Mouse (Mus musculus): ENCODE data around the gene Ism2. TPM values are rescaled to one million over a fixed set of nuclear protein-coding genes. Genes with fewer than 3 reads are reported as not detected.

Ism2 gene
- polyA plus RNA-seq (2014; fragmentation: Nextera tagmentation; extraction: Ambion mirVana): 0.46 and 0.70 TPM in 2 replicates

GRCm38 (mm10) chr12:87299657-87300440 is at the start of gene Ism2:
Ism2 (minus strand) TSS chr12:87299705.
- Histone ChIP-seq H3K27ac (replicated peaks in 1 of 2; ENCODE audit: control insufficient read depth in 1 of 2, insufficient read depth in 1 of 2, low read depth in 2 of 2, low read length in 2 of 2) (no peak within 1 kb of the TSS), H3K36me3 (ENCODE audit: control insufficient read depth, insufficient read depth, low read length) (no peaks in the 10 kb centered on the region), H3K4me2 (ENCODE audit: low read length) (peak within 1 kb of the TSS; percentile 98), H3K27me3 (ENCODE audit: control insufficient read depth, insufficient read depth, low read length) (no peaks in the 10 kb centered on the region; the same call in 1 of the 2 replicates), H3K4me3 (ENCODE audit: control insufficient read depth in 1 of 2, insufficient read depth in 1 of 2, low read depth in 1 of 2, low read length in 2 of 2) (peak within 1 kb of the TSS; percentile 55 to 80), H3K9ac (ENCODE audit: low read length) (peak within 1 kb of the TSS; percentile 78), H3K9me3 (ENCODE audit: control insufficient read depth, low read length) (no peaks in the 10 kb centered on the region), H3K4me1 (ENCODE audit: control insufficient read depth in 2 of 2, insufficient read depth in 2 of 2, low read length in 2 of 2) (peaks cover 5 to 7% of the 10 kb centered on the region in 2 experiments; a peak in 2 of 4 replicates)
- WGBS: under 1% methylated on average over 78 of the region's 86 CpGs
- ATAC-seq (ENCODE audit: insufficient number of reproducible peaks, insufficient read depth, low FRiP score, low read depth): peak; percentile 45

GRCm38 (mm10) chr12:87348029-87348428 is 48.5 kb upstream of the Ism2 start:
- H3K36me3 ChIP-seq (ENCODE audit: control insufficient read depth, insufficient read depth, low read length): peaks cover 51% of the 10 kb centered on the region
- no peaks in the 10 kb centered on the region for H3K9me3 ChIP-seq (ENCODE audit: control insufficient read depth, low read length)
- no peak overlapping the region for H3K4me3 ChIP-seq (ENCODE audit: control insufficient read depth in 1 of 2, insufficient read depth in 1 of 2, low read depth in 1 of 2, low read length in 2 of 2)
- H3K4me1 ChIP-seq (ENCODE audit: control insufficient read depth in 2 of 2, insufficient read depth in 2 of 2, low read length in 2 of 2): no peaks in the 10 kb centered on the region
- no peak overlapping the region for H3K27ac ChIP-seq (replicated peaks in 1 of 2; ENCODE audit: control insufficient read depth in 1 of 2, insufficient read depth in 1 of 2, low read depth in 2 of 2, low read length in 2 of 2)
- no peak overlapping the region for H3K9ac ChIP-seq (ENCODE audit: low read length)
- WGBS: 65% methylated on average over 2 of the region's 2 CpGs
- ATAC-seq (ENCODE audit: insufficient number of reproducible peaks, insufficient read depth, low FRiP score, low read depth): no peak
- H3K4me2 ChIP-seq (ENCODE audit: low read length): no peak overlapping the region
- H3K27me3 ChIP-seq (ENCODE audit: control insufficient read depth, insufficient read depth, low read length): no peaks in the 10 kb centered on the region

GRCm38 (mm10) chr12:87347511-87347910 is 48.0 kb upstream of the Ism2 start:
- Histone ChIP-seq H3K4me2 (ENCODE audit: low read length) (no peak overlapping the region), H3K36me3 (ENCODE audit: control insufficient read depth, insufficient read depth, low read length) (peaks cover 56% of the 10 kb centered on the region), H3K9ac (ENCODE audit: low read length) (no peak overlapping the region), H3K27me3 (ENCODE audit: control insufficient read depth, insufficient read depth, low read length) (no peaks in the 10 kb centered on the region), H3K4me1 (ENCODE audit: control insufficient read depth in 2 of 2, insufficient read depth in 2 of 2, low read length in 2 of 2) (no peaks in the 10 kb centered on the region), H3K9me3 (ENCODE audit: control insufficient read depth, low read length) (no peaks in the 10 kb centered on the region), H3K4me3 (ENCODE audit: control insufficient read depth in 1 of 2, insufficient read depth in 1 of 2, low read depth in 1 of 2, low read length in 2 of 2) (no peak overlapping the region), H3K27ac (replicated peaks in 1 of 2; ENCODE audit: control insufficient read depth in 1 of 2, insufficient read depth in 1 of 2, low read depth in 2 of 2, low read length in 2 of 2) (no peak overlapping the region)
- no peak for ATAC-seq (ENCODE audit: insufficient number of reproducible peaks, insufficient read depth, low FRiP score, low read depth)
- 83% methylated on average over 2 of the region's 2 CpGs for WGBS

- Histone ChIP-seq H3K4me1 (ENCODE audit: control insufficient read depth in 2 of 2, insufficient read depth in 2 of 2, low read length in 2 of 2) (no peaks in the 10 kb centered on the region), H3K9me3 (ENCODE audit: control insufficient read depth, low read length) (no peaks in the 10 kb centered on the region), H3K27ac (replicated peaks in 1 of 2; ENCODE audit: control insufficient read depth in 1 of 2, insufficient read depth in 1 of 2, low read depth in 2 of 2, low read length in 2 of 2) (no peak overlapping the region), H3K9ac (ENCODE audit: low read length) (no peak overlapping the region), H3K4me2 (ENCODE audit: low read length) (no peak overlapping the region), H3K27me3 (ENCODE audit: control insufficient read depth, insufficient read depth, low read length) (no peaks in the 10 kb centered on the region), H3K4me3 (ENCODE audit: control insufficient read depth in 1 of 2, insufficient read depth in 1 of 2, low read depth in 1 of 2, low read length in 2 of 2) (no peak overlapping the region), H3K36me3 (ENCODE audit: control insufficient read depth, insufficient read depth, low read length) (peaks cover 56% of the 10 kb centered on the region)
- ATAC-seq (ENCODE audit: insufficient number of reproducible peaks, insufficient read depth, low FRiP score, low read depth): no peak
Measured at GRCm38 (mm10) chr12:87343084-87343605, 43.6 kb upstream of the Ism2 start.

- no peaks in the 10 kb centered on the region for H3K9me3 ChIP-seq (ENCODE audit: control insufficient read depth, low read length)
- no peak overlapping the region for H3K9ac ChIP-seq (ENCODE audit: low read length)
- WGBS: 85% methylated on average over 4 of the region's 4 CpGs
- H3K36me3 ChIP-seq (ENCODE audit: control insufficient read depth, insufficient read depth, low read length): peaks cover 34% of the 10 kb centered on the region
- no peak overlapping the region for H3K27ac ChIP-seq (replicated peaks in 1 of 2; ENCODE audit: control insufficient read depth in 1 of 2, insufficient read depth in 1 of 2, low read depth in 2 of 2, low read length in 2 of 2)
- H3K27me3 ChIP-seq (ENCODE audit: control insufficient read depth, insufficient read depth, low read length): no peaks in the 10 kb centered on the region
- no peaks in the 10 kb centered on the region for H3K4me1 ChIP-seq (ENCODE audit: control insufficient read depth in 2 of 2, insufficient read depth in 2 of 2, low read length in 2 of 2)
- no peak overlapping the region for H3K4me2 ChIP-seq (ENCODE audit: low read length)
- ATAC-seq (ENCODE audit: insufficient number of reproducible peaks, insufficient read depth, low FRiP score, low read depth): no peak
- no peak overlapping the region for H3K4me3 ChIP-seq (ENCODE audit: control insufficient read depth in 1 of 2, insufficient read depth in 1 of 2, low read depth in 1 of 2, low read length in 2 of 2)
Measured at GRCm38 (mm10) chr12:87338082-87338481, 38.6 kb upstream of the Ism2 start.

GRCm38 (mm10) chr12:87334886-87335285 is 35.4 kb upstream of the Ism2 start:
- WGBS: 30% methylated on average over 2 of the region's 2 CpGs
- Histone ChIP-seq H3K4me3 (ENCODE audit: control insufficient read depth in 1 of 2, insufficient read depth in 1 of 2, low read depth in 1 of 2, low read length in 2 of 2) (no peak overlapping the region), H3K9me3 (ENCODE audit: control insufficient read depth, low read length) (no peaks in the 10 kb centered on the region), H3K27ac (replicated peaks in 1 of 2; ENCODE audit: control insufficient read depth in 1 of 2, insufficient read depth in 1 of 2, low read depth in 2 of 2, low read length in 2 of 2) (no peak overlapping the region), H3K36me3 (ENCODE audit: control insufficient read depth, insufficient read depth, low read length) (peaks cover 19% of the 10 kb centered on the region; the same call in 1 of the 2 replicates), H3K4me2 (ENCODE audit: low read length) (no peak overlapping the region), H3K4me1 (ENCODE audit: control insufficient read depth in 2 of 2, insufficient read depth in 2 of 2, low read length in 2 of 2) (no peaks in the 10 kb centered on the region), H3K9ac (ENCODE audit: low read length) (no peak overlapping the region), H3K27me3 (ENCODE audit: control insufficient read depth, insufficient read depth, low read length) (no peaks in the 10 kb centered on the region)
- ATAC-seq (ENCODE audit: insufficient number of reproducible peaks, insufficient read depth, low FRiP score, low read depth): no peak

- Histone ChIP-seq H3K4me2 (ENCODE audit: low read length) (no peak overlapping the region), H3K36me3 (ENCODE audit: control insufficient read depth, insufficient read depth, low read length) (peaks cover 19% of the 10 kb centered on the region; the same call in 1 of the 2 replicates), H3K27ac (replicated peaks in 1 of 2; ENCODE audit: control insufficient read depth in 1 of 2, insufficient read depth in 1 of 2, low read depth in 2 of 2, low read length in 2 of 2) (no peak overlapping the region), H3K4me3 (ENCODE audit: control insufficient read depth in 1 of 2, insufficient read depth in 1 of 2, low read depth in 1 of 2, low read length in 2 of 2) (no peak overlapping the region), H3K9me3 (ENCODE audit: control insufficient read depth, low read length) (no peaks in the 10 kb centered on the region), H3K9ac (ENCODE audit: low read length) (no peak overlapping the region), H3K27me3 (ENCODE audit: control insufficient read depth, insufficient read depth, low read length) (no peaks in the 10 kb centered on the region), H3K4me1 (ENCODE audit: control insufficient read depth in 2 of 2, insufficient read depth in 2 of 2, low read length in 2 of 2) (no peaks in the 10 kb centered on the region)
- ATAC-seq (ENCODE audit: insufficient number of reproducible peaks, insufficient read depth, low FRiP score, low read depth): no peak
Measured at GRCm38 (mm10) chr12:87333794-87334193, 34.3 kb upstream of the Ism2 start.
